Mouse (Mus musculus) embryonic facial prominence, embryonic 10.5 days (tissue): ENCODE data around the gene Trip12. TPM values are rescaled to one million over a fixed set of nuclear protein-coding genes. Genes with fewer than 3 reads are reported as not detected.

Experiments used
- DNase-seq: peaks from one replicate; pipeline ENCODE4 v3.0.0-alpha.2; 2017; ENCODE audit warnings: low spot score
- H3K27ac ChIP-seq: fragments of 300-500 bp; sonication (generic); replicated peaks from 2 replicates; pipeline ENCODE4 v1.5.1; 2016; ENCODE audit warnings: mild to moderate bottlenecking
- H3K27me3 ChIP-seq: fragments of 300-500 bp; sonication (generic); replicated peaks from 2 replicates; pipeline ENCODE4 v1.6.1; 2016; ENCODE audit warnings: low read depth, mild to moderate bottlenecking; ENCODE audit not compliant: poor library complexity, severe bottlenecking
- H3K36me3 ChIP-seq: fragments of 300-500 bp; sonication (generic); replicated peaks from 2 replicates; pipeline ENCODE4 v1.6.1; 2016; ENCODE audit warnings: mild to moderate bottlenecking, moderate library complexity
- H3K4me1 ChIP-seq: fragments of 300-500 bp; sonication (generic); 2 replicates; pipeline ENCODE4 v1.6.1; 2016
- H3K4me3 ChIP-seq: fragments of 300-500 bp; sonication (generic); 2 replicates; pipeline ENCODE4 v1.5.1; 2016; ENCODE audit warnings: mild to moderate bottlenecking, moderate library complexity
- H3K9me3 ChIP-seq: fragments of 300-500 bp; sonication (generic); 2 replicates; pipeline ENCODE4 v1.6.1; 2016; ENCODE audit warnings: mild to moderate bottlenecking
- WGBS: fragments of 180-500 bp; shearing (Covaris S2); methylation state at CpG from one replicate; pipeline ENCODE4 v1.1.7; 2016; 5-methylcytosine and 5-hydroxymethylcytosine counted together
- polyA plus RNA-seq: library from polyadenylated mRNA; unstranded; fragments of >200 nt; fragmentation: Nextera tagmentation; extraction: Ambion mirVana; gene quantifications from 2 replicates; pipeline ENCODE4 v1.2.1, GENCODE M21; 2016

The Trip12 gene
- 79.3 and 86.5 TPM in 2 replicates for polyA plus RNA-seq

GRCm38 (mm10) chr1:84840018-84840664 lies at the start of gene Trip12:
TSS of gene Trip12 (minus strand) at chr1:84840516.
- no peak for DNase-seq
- WGBS: under 1% methylated on average over 39 of the region's 39 CpGs

GRCm38 (mm10) chr1:84890005-84890393 lies 49.7 kb upstream of the Trip12 start:
- Histone ChIP-seq H3K4me1 (peaks cover 6% of the 10 kb centered on the region), H3K36me3 (no peaks in the 10 kb centered on the region), H3K27ac (peak overlapping the region; percentile 35; the same call in 1 of the 2 replicates), H3K4me3 (no peak overlapping the region), H3K27me3 (no peaks in the 10 kb centered on the region), H3K9me3 (no peaks in the 10 kb centered on the region)
- peak; percentile 37 for DNase-seq
- WGBS: 17% methylated on average over 7 of the region's 7 CpGs

More at GRCm38 (mm10) chr1:84840018-84840664, at the start of gene Trip12:
- H3K4me3 ChIP-seq: peak within 1 kb of the TSS; percentile 98
- H3K9me3 ChIP-seq: no peaks in the 10 kb centered on the region
- peaks cover 15% of the 10 kb centered on the region for H3K4me1 ChIP-seq
- peak within 1 kb of the TSS; percentile 99 for H3K27ac ChIP-seq
- peaks cover 6% of the 10 kb centered on the region; the same call in 1 of the 2 replicates for H3K36me3 ChIP-seq
- no peaks in the 10 kb centered on the region for H3K27me3 ChIP-seq

- H3K27ac ChIP-seq: peak overlapping the region; percentile 35
- WGBS: 54% methylated on average over 8 of the region's 8 CpGs
- DNase-seq: no peak
- H3K27me3 ChIP-seq: no peaks in the 10 kb centered on the region
- H3K4me3 ChIP-seq: no peak overlapping the region
- H3K9me3 ChIP-seq: no peaks in the 10 kb centered on the region
- H3K36me3 ChIP-seq: no peaks in the 10 kb centered on the region
- peaks cover 6% of the 10 kb centered on the region for H3K4me1 ChIP-seq
Measured at GRCm38 (mm10) chr1:84889330-84890004, 49.2 kb upstream of the Trip12 start.

GRCm38 (mm10) chr1:84885921-84886320 lies 45.6 kb upstream of the Trip12 start:
- H3K4me1 ChIP-seq: peaks cover 17% of the 10 kb centered on the region
- no peaks in the 10 kb centered on the region for H3K27me3 ChIP-seq
- H3K4me3 ChIP-seq: no peak overlapping the region
- H3K27ac ChIP-seq: no peak overlapping the region
- DNase-seq: no peak
- no peaks in the 10 kb centered on the region for H3K36me3 ChIP-seq
- no peaks in the 10 kb centered on the region for H3K9me3 ChIP-seq
- 91% methylated on average over 6 of the region's 6 CpGs for WGBS

- WGBS: 86% methylated on average over 3 of the region's 3 CpGs
- H3K4me1 ChIP-seq: peaks cover 17% of the 10 kb centered on the region
- no peaks in the 10 kb centered on the region for H3K9me3 ChIP-seq
- no peak overlapping the region for H3K4me3 ChIP-seq
- H3K36me3 ChIP-seq: no peaks in the 10 kb centered on the region
- DNase-seq: no peak
- H3K27ac ChIP-seq: no peak overlapping the region
- H3K27me3 ChIP-seq: no peaks in the 10 kb centered on the region
Measured at GRCm38 (mm10) chr1:84885174-84885573, 44.9 kb upstream of the Trip12 start.

- DNase-seq: no peak
- WGBS: 70% methylated on average over 4 of the region's 4 CpGs
- Histone ChIP-seq H3K27me3 (no peaks in the 10 kb centered on the region), H3K27ac (no peak overlapping the region), H3K4me3 (no peak overlapping the region), H3K4me1 (peaks cover 11% of the 10 kb centered on the region), H3K9me3 (no peaks in the 10 kb centered on the region), H3K36me3 (no peaks in the 10 kb centered on the region)
Measured at GRCm38 (mm10) chr1:84883889-84884288, 43.6 kb upstream of the Trip12 start.

- WGBS: 89% methylated on average over 4 of the region's 4 CpGs
- Histone ChIP-seq H3K27ac (no peak overlapping the region), H3K4me3 (no peak overlapping the region), H3K36me3 (no peaks in the 10 kb centered on the region), H3K9me3 (no peaks in the 10 kb centered on the region), H3K4me1 (peaks cover 11% of the 10 kb centered on the region), H3K27me3 (no peaks in the 10 kb centered on the region)
- DNase-seq: no peak
Measured at GRCm38 (mm10) chr1:84882937-84883336, 42.6 kb upstream of the Trip12 start.

GRCm38 (mm10) chr1:84882066-84882532 lies 41.8 kb upstream of the Trip12 start:
- Histone ChIP-seq H3K4me3 (no peak overlapping the region), H3K36me3 (no peaks in the 10 kb centered on the region), H3K4me1 (peaks cover 11% of the 10 kb centered on the region), H3K27ac (no peak overlapping the region), H3K27me3 (no peaks in the 10 kb centered on the region), H3K9me3 (no peaks in the 10 kb centered on the region)
- WGBS: 28% methylated on average over 2 of the region's 2 CpGs
- no peak for DNase-seq

GRCm38 (mm10) chr1:84881248-84882065 lies 41.1 kb upstream of the Trip12 start:
- Histone ChIP-seq H3K36me3 (no peaks in the 10 kb centered on the region), H3K9me3 (no peaks in the 10 kb centered on the region), H3K27me3 (no peaks in the 10 kb centered on the region), H3K27ac (no peak overlapping the region), H3K4me1 (peaks cover 11% of the 10 kb centered on the region), H3K4me3 (no peak overlapping the region)
- 64% methylated on average over 11 of the region's 11 CpGs for WGBS
- DNase-seq: no peak

GRCm38 (mm10) chr1:84879571-84880120 lies 39.3 kb upstream of the Trip12 start:
- Histone ChIP-seq H3K27ac (no peak overlapping the region), H3K9me3 (no peaks in the 10 kb centered on the region), H3K36me3 (no peaks in the 10 kb centered on the region), H3K27me3 (no peaks in the 10 kb centered on the region), H3K4me3 (no peak overlapping the region), H3K4me1 (peaks cover 11% of the 10 kb centered on the region)
- WGBS: 94% methylated on average over 8 of the region's 8 CpGs
- no peak for DNase-seq

- H3K27ac ChIP-seq: no peak overlapping the region
- no peaks in the 10 kb centered on the region for H3K36me3 ChIP-seq
- no peak overlapping the region for H3K4me3 ChIP-seq
- no peak for DNase-seq
- H3K27me3 ChIP-seq: no peaks in the 10 kb centered on the region
- peaks cover 11% of the 10 kb centered on the region for H3K4me1 ChIP-seq
- 87% methylated on average over 2 of the region's 2 CpGs for WGBS
- H3K9me3 ChIP-seq: no peaks in the 10 kb centered on the region
Measured at GRCm38 (mm10) chr1:84877590-84877989, 37.3 kb upstream of the Trip12 start.

GRCm38 (mm10) chr1:84872939-84873338 lies 32.6 kb upstream of the Trip12 start:
- H3K9me3 ChIP-seq: no peaks in the 10 kb centered on the region
- H3K27ac ChIP-seq: no peak overlapping the region
- 47% methylated on average over 4 of the region's 4 CpGs for WGBS
- H3K4me3 ChIP-seq: no peak overlapping the region
- peaks cover 18% of the 10 kb centered on the region for H3K4me1 ChIP-seq
- no peaks in the 10 kb centered on the region for H3K36me3 ChIP-seq
- no peak for DNase-seq
- H3K27me3 ChIP-seq: no peaks in the 10 kb centered on the region
